Mouse (Mus musculus): ENCODE data around the gene Cpsf4.
"Not testable (repeated sequence)": the region's sequence is repeated elsewhere in the genome, so short reads cannot be mapped to it uniquely, and the experiment has no call there.

Cpsf4 gene

GRCm38 (mm10) chr5:145229283-145229682 is 62.3 kb downstream of the Cpsf4 start:
- not testable (repeated sequence) for DNase-seq

GRCm38 (mm10) chr5:145230641-145231040 is 63.6 kb downstream of the Cpsf4 start:
- DNase-seq, result no peak

DNA sequence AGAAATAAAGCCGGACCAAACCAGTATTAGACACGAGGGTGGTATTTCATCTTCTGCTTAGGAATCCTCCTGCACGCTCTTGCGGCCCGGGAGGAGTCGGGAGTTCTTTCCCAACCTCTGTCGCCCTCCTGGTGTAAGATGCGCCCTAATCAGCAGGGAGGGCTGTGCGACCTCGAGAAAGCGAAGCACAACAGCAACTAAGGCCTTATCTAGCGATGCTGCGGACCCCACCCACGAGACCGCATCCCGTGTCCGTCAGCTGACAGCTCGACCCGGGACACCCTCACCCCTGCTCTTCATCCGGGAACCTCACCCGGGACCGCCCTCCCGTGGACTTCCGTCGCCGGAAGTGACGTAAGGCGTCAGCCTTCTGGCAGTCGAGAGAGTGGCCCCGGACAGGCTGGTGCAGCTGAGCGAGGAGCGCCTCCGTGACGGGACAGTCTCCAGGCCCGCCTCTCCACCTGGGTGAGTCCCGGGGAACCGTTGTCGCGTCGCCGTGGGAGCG is 64.4 kb downstream of the Cpsf4 start, which contains the start of gene Zfp655:
Gene Zfp655 (plus strand): TSS at position 349 of the 505 bp plus-strand sequence.
- DNase-seq, result peak; percentile 98

Data from cerebellum, adult 11-12 months (tissue).